Mouse (Mus musculus) stomach, postnatal 0 days (tissue): ENCODE results near the gene Gm10974. TPM values are rescaled to one million over a fixed set of nuclear protein-coding genes. Genes with fewer than 3 reads are reported as not detected.

Source experiments
- ATAC-seq: fragments of 200-750 bp; cut with Nextera tagmentation; 2 replicates; pipeline ENCODE4 v1.8.0; 2017; ENCODE audit not compliant: low FRiP score, low TSS enrichment
- DNase-seq: peaks from one replicate; pipeline ENCODE4 v3.0.0-alpha.2; 2016; ENCODE audit warnings: low spot score
- H3K27ac ChIP-seq: fragments of 300-500 bp; sonication (generic); replicated peaks from 2 replicates; pipeline ENCODE4 v1.5.1; 2014; ENCODE audit warnings: mild to moderate bottlenecking, control low read depth
- H3K27me3 ChIP-seq: fragments of 300-500 bp; sonication (generic); 2 replicates; pipeline ENCODE4 v1.6.1; 2014; ENCODE audit warnings: low read length; ENCODE audit not compliant: control insufficient read depth, insufficient read depth
- H3K36me3 ChIP-seq: fragments of 300-500 bp; sonication (generic); 2 replicates; pipeline ENCODE4 v1.6.1; 2014; ENCODE audit warnings: low read length, mixed read lengths; ENCODE audit not compliant: control insufficient read depth, insufficient read depth
- H3K4me1 ChIP-seq: fragments of 300-500 bp; sonication (generic); replicated peaks from 2 replicates; pipeline ENCODE4 v1.6.1; 2014; ENCODE audit warnings: antibody characterized with exemption; ENCODE audit not compliant: control insufficient read depth, insufficient read depth
- H3K4me2 ChIP-seq: fragments of 300-500 bp; sonication (generic); replicated peaks from 2 replicates; pipeline ENCODE4 v1.6.1; 2014; ENCODE audit warnings: low read depth, mild to moderate bottlenecking, control low read depth, moderate library complexity
- H3K4me3 ChIP-seq: fragments of 300-500 bp; sonication (generic); 2 replicates; pipeline ENCODE4 v1.5.1; 2014; ENCODE audit warnings: low read depth, low read length, control low read depth
- H3K9ac ChIP-seq: fragments of 300-500 bp; sonication (generic); 2 replicates; pipeline ENCODE4 v1.6.1; 2014; ENCODE audit warnings: mild to moderate bottlenecking, low read length, control low read depth, mixed read lengths
- H3K9me3 ChIP-seq: fragments of 300-500 bp; sonication (generic); 2 replicates; pipeline ENCODE4 v1.6.1; 2016; ENCODE audit warnings: low read length; ENCODE audit not compliant: control insufficient read depth
- CTCF ChIP-seq: IDR thresholded peaks from 2 replicates; pipeline ENCODE4 v1.5.1; 2016; ENCODE audit warnings: antibody characterized with exemption, low read depth, mild to moderate bottlenecking, moderate library complexity
- EP300 ChIP-seq: optimal IDR thresholded peaks from 2 replicates; pipeline ENCODE3; 2016; ENCODE audit warnings: antibody characterized with exemption
- WGBS: fragments of 180-500 bp; shearing (Covaris S2); extraction: QIAGEN DNeasy Blood & Tissue Kit; methylation state at CpG from one replicate; pipeline ENCODE4 v1.1.7; 2014; 5-methylcytosine and 5-hydroxymethylcytosine counted together
- polyA plus RNA-seq: library from polyadenylated mRNA; unstranded; fragments of >200 nt; fragmentation: Nextera tagmentation; extraction: Ambion mirVana; gene quantifications from 2 replicates; pipeline ENCODE4 v1.2.1, GENCODE M21; 2015

Gm10974 gene
- polyA plus RNA-seq, 1 experiment from 2014 or later: not detected

DNA sequence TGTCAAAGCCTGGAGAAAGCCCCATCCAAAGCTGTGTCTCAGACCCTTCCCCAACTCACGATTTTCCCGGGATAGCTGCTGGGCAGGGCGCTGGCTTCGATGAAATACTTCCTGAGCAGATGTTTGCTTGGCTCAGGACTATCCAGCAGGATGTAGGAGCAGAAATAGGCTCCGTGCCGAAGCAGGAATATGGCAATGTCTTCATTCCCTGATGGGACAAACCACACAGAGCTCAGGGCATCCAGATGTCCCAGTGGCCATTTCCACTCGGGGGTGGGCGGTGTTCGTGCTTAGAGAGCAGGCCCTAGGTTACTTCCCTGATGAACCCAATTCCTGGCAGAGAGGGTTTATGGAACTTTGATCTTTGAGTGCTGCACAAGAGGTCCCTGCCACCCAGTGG is 35.1 kb upstream of the Gm10974 start:
- DNase-seq (no peak), ATAC-seq (no peak)
- Histone ChIP-seq H3K36me3 (peaks cover 11% of the 10 kb centered on the region; the same call in 1 of the 2 replicates), H3K27ac (no peak overlapping the region), H3K4me1 (no peaks in the 10 kb centered on the region), H3K4me2 (no peak overlapping the region), H3K9me3 (no peaks in the 10 kb centered on the region), H3K27me3 (no peaks in the 10 kb centered on the region), H3K9ac (no peak overlapping the region), H3K4me3 (no peak overlapping the region)
- TF ChIP-seq EP300 (no peak), CTCF (no peak)
- 77% methylated on average over 9 of the region's 9 CpGs for WGBS

DNA sequence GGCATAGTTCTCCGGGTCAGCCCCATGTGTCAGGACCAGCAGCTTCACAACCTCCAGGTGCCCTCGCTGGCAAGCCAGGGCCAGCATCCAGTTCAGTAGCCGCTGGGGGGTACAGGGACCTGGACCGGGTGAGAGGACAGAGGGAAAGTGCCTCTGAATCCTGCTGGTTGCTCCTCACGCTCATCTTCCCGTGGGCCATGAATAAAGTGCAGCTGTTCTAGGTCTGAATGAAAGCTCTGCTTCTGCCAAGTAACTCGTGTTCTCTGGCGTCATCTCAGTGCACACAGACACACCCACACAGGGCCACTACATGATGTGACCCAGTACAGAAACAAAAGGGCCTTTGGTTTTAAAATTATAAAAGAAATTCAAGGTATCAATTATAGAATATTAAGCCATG is 33.4 kb upstream of the Gm10974 start:
- Histone ChIP-seq H3K27me3 (no peaks in the 10 kb centered on the region), H3K27ac (no peak overlapping the region), H3K4me3 (no peak overlapping the region), H3K4me1 (no peaks in the 10 kb centered on the region), H3K9ac (no peak overlapping the region), H3K9me3 (no peaks in the 10 kb centered on the region), H3K36me3 (peaks cover 7% of the 10 kb centered on the region; the same call in 1 of the 2 replicates), H3K4me2 (no peak overlapping the region)
- DNase-seq: no peak
- no peak for TF ChIP-seq EP300
- no peak for TF ChIP-seq CTCF
- 68% methylated on average over 8 of the region's 8 CpGs for WGBS
- no peak; the same call in 1 of the 2 replicates for ATAC-seq

DNA sequence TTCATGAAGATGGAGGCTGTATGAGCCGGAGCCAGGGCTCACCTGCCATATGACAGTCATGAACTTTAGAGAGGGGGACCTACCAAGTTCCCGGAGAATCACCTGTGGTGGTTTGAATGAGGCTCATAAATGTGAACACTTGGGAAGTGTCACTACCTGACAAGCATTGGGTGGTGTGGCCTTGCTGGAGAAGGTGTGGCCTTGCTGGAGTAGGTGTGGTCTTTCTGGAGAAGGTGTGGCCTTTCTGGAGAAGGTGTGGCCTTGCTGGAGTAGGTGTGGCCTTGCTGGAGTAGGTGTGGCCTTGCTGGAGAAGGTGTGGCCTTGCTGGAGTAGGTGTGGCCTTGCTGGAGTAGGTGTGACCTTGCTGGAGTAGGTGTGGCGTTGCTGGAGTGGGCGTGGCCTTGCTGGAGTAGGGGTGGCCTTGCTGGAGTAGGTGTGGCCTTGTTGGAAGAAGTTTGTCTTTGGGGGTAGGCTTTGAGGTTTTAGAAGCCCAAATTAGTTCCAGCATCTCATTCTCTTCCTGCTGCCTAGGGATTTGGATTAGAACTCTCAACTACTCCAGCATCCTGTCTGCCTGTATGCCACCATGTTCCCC is 31.7 kb upstream of the Gm10974 start:
- Histone ChIP-seq H3K4me2 (no peak overlapping the region), H3K27me3 (no peaks in the 10 kb centered on the region), H3K4me1 (no peaks in the 10 kb centered on the region), H3K4me3 (no peak overlapping the region), H3K9ac (no peak overlapping the region), H3K27ac (no peak overlapping the region), H3K9me3 (no peaks in the 10 kb centered on the region), H3K36me3 (peaks cover 5% of the 10 kb centered on the region; the same call in 1 of the 2 replicates)
- WGBS: 81% methylated on average over 4 of the region's 4 CpGs
- DNase-seq: peak; percentile 54
- ATAC-seq: peak; percentile 47; the same call in 1 of the 2 replicates
- no peak for TF ChIP-seq CTCF
- TF ChIP-seq EP300: no peak

DNA sequence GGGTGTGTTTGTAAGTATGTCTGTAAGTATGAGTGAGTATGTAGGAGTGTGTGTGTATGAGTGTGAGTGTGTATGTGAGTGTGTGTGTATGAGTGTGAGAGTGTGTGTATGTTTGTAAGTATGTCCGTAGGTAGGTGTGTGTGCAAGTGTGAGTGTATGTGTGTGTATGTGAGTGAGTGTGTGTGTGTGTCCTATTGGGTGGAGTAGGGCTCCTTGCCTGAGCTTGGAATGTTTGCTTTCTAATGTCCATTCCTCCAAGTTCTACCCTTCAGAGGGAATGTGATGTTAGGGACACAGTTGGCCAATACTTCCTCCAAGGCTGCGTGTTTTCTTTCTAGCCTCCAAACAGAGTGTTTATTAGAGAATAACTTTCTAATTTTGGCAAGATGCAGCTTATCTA is 28.8 kb upstream of the Gm10974 start:
- DNase-seq (no peak), ATAC-seq (no peak)
- TF ChIP-seq EP300 (no peak), CTCF (no peak)
- Histone ChIP-seq H3K4me1 (peaks cover 8% of the 10 kb centered on the region), H3K9me3 (no peaks in the 10 kb centered on the region), H3K9ac (no peak overlapping the region), H3K36me3 (0 out of 2 replicates have a peak, but pooled peaks cover 5% of the 10 kb centered on the region), H3K4me3 (no peak overlapping the region), H3K27me3 (no peaks in the 10 kb centered on the region), H3K4me2 (no peak overlapping the region), H3K27ac (no peak overlapping the region)
- 68% methylated on average over 2 of the region's 2 CpGs for WGBS

DNA sequence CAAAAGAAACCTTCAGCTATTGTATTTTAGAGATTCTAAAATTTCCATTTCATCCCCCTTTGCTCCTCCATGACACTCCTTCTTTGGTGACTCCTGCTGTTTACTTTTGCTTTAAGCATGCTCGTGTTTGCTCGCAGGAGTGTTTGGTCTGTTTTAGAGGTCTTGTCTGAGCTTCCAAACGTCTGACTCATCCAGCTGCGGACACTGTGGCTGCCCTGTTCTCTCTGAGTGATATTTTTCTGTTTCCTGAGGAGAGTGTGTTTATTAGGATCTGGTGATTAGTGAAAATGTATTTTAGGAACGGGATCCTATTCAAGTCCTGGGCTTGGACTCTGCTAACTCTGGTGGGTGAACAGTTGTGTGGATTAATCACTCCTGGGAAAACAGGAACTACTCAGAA is 26.1 kb upstream of the Gm10974 start:
- H3K27me3 ChIP-seq: no peaks in the 10 kb centered on the region
- H3K4me3 ChIP-seq: no peak overlapping the region
- H3K27ac ChIP-seq: peak overlapping the region; percentile 83
- peak overlapping the region; percentile 25 for H3K4me2 ChIP-seq
- TF ChIP-seq CTCF: no peak
- TF ChIP-seq EP300: no peak
- no peaks in the 10 kb centered on the region for H3K9me3 ChIP-seq
- DNase-seq (peak; percentile 40), ATAC-seq (peak; percentile 81)
- WGBS: 4% methylated on average over 5 of the region's 5 CpGs
- H3K36me3 ChIP-seq: no peaks in the 10 kb centered on the region
- H3K4me1 ChIP-seq: peaks cover 8% of the 10 kb centered on the region
- H3K9ac ChIP-seq: no peak overlapping the region

DNA sequence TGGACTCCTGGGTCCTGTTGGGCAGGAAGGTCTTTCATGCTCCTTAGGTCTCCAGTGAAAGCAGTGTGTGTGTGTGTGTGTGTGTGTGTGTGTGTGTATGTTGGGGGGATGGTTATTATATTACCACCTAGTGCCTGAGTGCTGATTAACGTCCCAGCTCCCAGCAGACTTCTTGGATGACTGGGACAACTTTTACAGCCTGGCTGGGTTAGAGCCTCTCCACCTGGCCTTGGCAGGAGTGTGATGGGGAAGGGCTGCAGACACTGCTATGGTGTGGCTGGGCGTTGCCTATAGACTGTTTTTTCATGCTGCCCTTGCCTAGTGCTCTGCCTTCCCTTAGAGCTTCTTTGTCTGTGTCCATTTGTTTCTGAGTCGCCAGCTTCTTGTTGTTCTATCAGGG is 25.7 kb upstream of the Gm10974 start:
- Histone ChIP-seq H3K4me3 (no peak overlapping the region), H3K36me3 (no peaks in the 10 kb centered on the region), H3K27ac (peak overlapping the region; percentile 83), H3K4me2 (peak overlapping the region; percentile 25), H3K4me1 (peaks cover 8% of the 10 kb centered on the region), H3K9me3 (no peaks in the 10 kb centered on the region), H3K9ac (0 out of 2 replicates have a peak overlapping the region, but pooled peaks have one; percentile 23), H3K27me3 (no peaks in the 10 kb centered on the region)
- DNase-seq (no peak), ATAC-seq (peak; percentile 25; the same call in 1 of the 2 replicates)
- no peak for TF ChIP-seq EP300
- no peak for TF ChIP-seq CTCF
- 22% methylated on average over 3 of the region's 3 CpGs for WGBS
